Mouse (Mus musculus) thymus, postnatal 0 days (tissue): Measurements from ENCODE around the gene Tmem127. TPM values are rescaled to one million over a fixed set of nuclear protein-coding genes. Genes with fewer than 3 reads are reported as not detected.
A peak's percentile ranks its signal among the peaks of the same experiment; 100 is the strongest.

Source experiments
- DNase-seq: peaks from one replicate; pipeline ENCODE4 v3.0.0-alpha.2; 2015; ENCODE audit warnings: low spot score
- polyA plus RNA-seq: library from polyadenylated mRNA; unstranded; fragments of >200 nt; fragmentation: Nextera tagmentation; extraction: Ambion mirVana; gene quantifications from 2 replicates; pipeline ENCODE4 v1.2.1, GENCODE M21; 2015

The Tmem127 gene
- polyA plus RNA-seq, 1 experiment from 2014 or later: 34.2 TPM

DNA sequence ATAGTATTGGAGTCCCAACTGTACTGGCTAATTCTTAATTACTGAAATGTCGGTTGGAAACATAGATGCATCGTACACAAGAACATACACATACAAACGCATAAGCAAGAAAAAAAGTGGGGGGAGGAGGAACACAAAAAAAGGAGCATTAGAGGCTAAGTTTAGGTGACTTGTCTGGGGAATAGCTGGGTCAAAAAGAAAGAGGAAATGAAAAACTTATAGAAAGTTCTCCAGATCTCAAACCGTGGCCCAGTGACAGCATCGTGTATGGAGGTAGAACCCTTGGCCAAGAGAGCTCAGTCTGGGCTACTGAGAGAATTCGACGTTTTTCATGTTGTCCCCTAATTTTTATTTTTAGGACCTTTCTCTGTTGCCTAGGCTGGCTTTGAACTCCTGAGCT is 63.0 kb downstream of the Tmem127 start:
- peak; percentile 1 for DNase-seq

Other genes starting within 250 kb of the Tmem127 start
- 7.0 and 9.1 TPM in 2 replicates for gene Ap4e1, start 239.2 kb upstream of the Tmem127 start, polyA plus RNA-seq
- 68.9 and 69.1 TPM in 2 replicates for gene Blvra, start 177.2 kb upstream of the Tmem127 start, polyA plus RNA-seq
- 76.4 and 80.7 TPM in 2 replicates for gene Ncaph, start 114.0 kb upstream of the Tmem127 start, polyA plus RNA-seq
- gene Itpripl1, start 104.5 kb upstream of the Tmem127 start, polyA plus RNA-seq: 31.0 and 35.6 TPM in 2 replicates
- 2.4 and 2.8 TPM in 2 replicates for gene 1810024B03Rik, start 39.6 kb upstream of the Tmem127 start, polyA plus RNA-seq
- gene Snrnp200, start 39.5 kb upstream of the Tmem127 start, polyA plus RNA-seq: 37.7 and 43.2 TPM in 2 replicates
- 86.2 and 91.2 TPM in 2 replicates for gene Ciao1, start 92 bp upstream of the Tmem127 start, polyA plus RNA-seq
- gene Stard7, start 22.3 kb downstream of the Tmem127 start, polyA plus RNA-seq: 56.7 and 61.8 TPM in 2 replicates
- gene Dusp2, start 88.3 kb downstream of the Tmem127 start, polyA plus RNA-seq: 145 and 188 TPM in 2 replicates
- gene Astl, start 90.7 kb downstream of the Tmem127 start, polyA plus RNA-seq: 0.14 and 0.39 TPM in 2 replicates
- 0.47 and 0.50 TPM in 2 replicates for gene Adra2b, start 115.3 kb downstream of the Tmem127 start, polyA plus RNA-seq
- gene Gpat2, start 177.3 kb downstream of the Tmem127 start, polyA plus RNA-seq: 1.1 and 1.3 TPM in 2 replicates
- 31.1 and 36.8 TPM in 2 replicates for gene Fahd2a, start 196.7 kb downstream of the Tmem127 start, polyA plus RNA-seq